Mouse (Mus musculus): ENCODE data around the gene Gm49394. TPM values are rescaled to one million over a fixed set of nuclear protein-coding genes. Genes with fewer than 3 reads are reported as not detected.

Gene Gm49394
- polyA plus RNA-seq (2017; shearing (Covaris generic)) = not detected

GRCm38 (mm10) chr7:142669751-142670625 lies at the start of gene Gm49394:
Gene Gm49394, minus strand, starts transcription at chr7:142669942.
- ATAC-seq = no peak

GRCm38 (mm10) chr7:142714783-142715498 lies 45.2 kb upstream of the Gm49394 start:
- no peak for ATAC-seq

- no peak for ATAC-seq
Measured at GRCm38 (mm10) chr7:142706873-142707272, 37.1 kb upstream of the Gm49394 start.

GRCm38 (mm10) chr7:142699334-142699860 lies 29.7 kb upstream of the Gm49394 start:
- no peak for ATAC-seq

GRCm38 (mm10) chr7:142678611-142679010 lies 8.9 kb upstream of the Gm49394 start:
- ATAC-seq = no peak

- no peak for ATAC-seq
Measured at GRCm38 (mm10) chr7:142675644-142676043, 5.9 kb upstream of the Gm49394 start.

- no peak for ATAC-seq
Measured at GRCm38 (mm10) chr7:142675141-142675540, 5.4 kb upstream of the Gm49394 start.

GRCm38 (mm10) chr7:142672120-142672519 lies 2.4 kb upstream of the Gm49394 start:
- ATAC-seq = peak; percentile 28

GRCm38 (mm10) chr7:142671067-142671466 lies 1.3 kb upstream of the Gm49394 start:
- ATAC-seq = no peak

- ATAC-seq = no peak
Measured at GRCm38 (mm10) chr7:142668328-142668727, 1.4 kb downstream of the Gm49394 start.

GRCm38 (mm10) chr7:142667521-142667920 lies 2.2 kb downstream of the Gm49394 start:
- no peak for ATAC-seq

- ATAC-seq = no peak
Measured at GRCm38 (mm10) chr7:142666659-142667058, 3.1 kb downstream of the Gm49394 start, which contains the start of gene Igf2. Gene Igf2, minus strand, starts transcription at chr7:142666816.

- ATAC-seq = no peak
Measured at GRCm38 (mm10) chr7:142666109-142666508, 3.6 kb downstream of the Gm49394 start.

GRCm38 (mm10) chr7:142665364-142665763 lies 4.4 kb downstream of the Gm49394 start:
- ATAC-seq = no peak

GRCm38 (mm10) chr7:142664465-142665029 lies 5.2 kb downstream of the Gm49394 start:
- ATAC-seq = no peak

- no peak for ATAC-seq
Measured at GRCm38 (mm10) chr7:142663931-142664421, 5.8 kb downstream of the Gm49394 start.

- ATAC-seq = no peak
Measured at GRCm38 (mm10) chr7:142663151-142663550, 6.6 kb downstream of the Gm49394 start.

- no peak for ATAC-seq
Measured at GRCm38 (mm10) chr7:142661811-142662210, 7.9 kb downstream of the Gm49394 start.

- ATAC-seq = no peak
Measured at GRCm38 (mm10) chr7:142661046-142661445, 8.7 kb downstream of the Gm49394 start.

- no peak for ATAC-seq
Measured at GRCm38 (mm10) chr7:142660651-142660945, 9.1 kb downstream of the Gm49394 start.

GRCm38 (mm10) chr7:142659767-142660650 lies 9.7 kb downstream of the Gm49394 start:
- no peak for ATAC-seq

GRCm38 (mm10) chr7:142659181-142659681 lies 10.5 kb downstream of the Gm49394 start:
- no peak for ATAC-seq
